Mouse (Mus musculus): ENCODE data around the gene Gprin2. TPM values are rescaled to one million over a fixed set of nuclear protein-coding genes. Genes with fewer than 3 reads are reported as not detected.

Gene Gprin2
- total RNA-seq (2021) = under 1 TPM; 0.50 to 0.52 TPM
- long read RNA-seq, experiment 1, partial matches to known transcripts = 0 of 3 reads
- long read RNA-seq, experiment 1, other reads (novel, unspliced or antisense) = 2 of 3 reads
- long read RNA-seq, experiment 2 = 0 reads

GRCm38 (mm10) chr14:34201231-34202035, at the start of gene Gprin2:
Gprin2 (minus strand) TSS chr14:34201653.
- peak; percentile 52 for DNase-seq

DNA sequence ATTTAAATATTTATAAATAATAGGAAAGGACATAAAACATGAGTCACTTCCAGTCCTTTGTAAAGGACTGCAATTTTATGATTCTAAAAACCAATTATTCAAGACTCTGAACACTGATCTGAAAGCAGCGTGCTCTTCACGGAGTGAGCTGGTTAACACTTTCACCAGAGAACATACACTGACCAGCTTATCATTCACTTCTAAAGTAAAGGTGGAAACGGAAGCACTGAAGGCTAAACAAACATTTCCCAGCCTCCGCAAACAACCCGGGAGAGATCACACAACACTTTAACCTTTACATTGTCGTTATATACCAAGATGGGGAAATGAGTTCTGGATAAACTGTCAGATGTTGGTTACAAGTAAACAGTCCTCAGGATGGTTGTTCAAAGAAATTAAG, 39.2 kb upstream of the Gprin2 start:
- no peak for DNase-seq

- no peak for DNase-seq
These were observed 38.8 kb upstream of the Gprin2 start for GRCm38 (mm10) chr14:34240263-34240662.

DNA sequence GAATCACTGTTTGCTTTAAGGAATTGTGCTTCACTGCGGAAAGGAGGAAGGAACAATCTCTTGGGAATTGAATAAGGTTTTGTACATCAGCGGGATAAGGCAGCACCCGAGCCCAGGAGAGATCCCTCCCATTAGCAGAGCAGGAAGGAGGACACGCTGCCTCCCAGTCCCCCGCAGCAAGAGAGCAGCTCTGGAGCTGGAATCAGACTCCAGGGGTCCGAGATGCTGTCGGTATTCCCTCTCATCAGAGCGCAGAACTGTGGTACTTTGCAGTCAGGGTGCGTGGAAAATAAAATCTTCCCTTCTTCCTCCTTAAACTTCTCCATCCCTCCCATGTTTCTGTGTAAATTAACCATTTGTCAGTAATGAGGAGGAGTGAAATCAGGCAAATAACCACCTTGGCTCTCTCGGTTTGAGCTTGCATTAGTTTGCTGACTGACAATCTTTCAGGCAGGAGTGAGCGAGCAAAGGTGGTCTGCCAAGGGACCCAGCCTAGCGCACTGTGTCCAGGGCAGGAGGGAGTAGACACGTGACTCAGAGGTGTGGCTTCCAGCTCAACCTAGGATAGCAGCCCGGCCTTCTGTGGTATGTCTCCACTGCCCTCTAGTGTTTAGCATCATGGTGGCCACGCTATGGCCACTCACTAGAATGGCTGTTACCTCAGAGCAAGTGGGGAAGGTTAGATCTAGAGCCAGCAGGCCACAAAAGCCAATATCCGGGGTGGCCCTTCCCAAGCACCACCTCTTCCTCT, 33.4 kb upstream of the Gprin2 start:
- DNase-seq = peak; percentile 54

DNA sequence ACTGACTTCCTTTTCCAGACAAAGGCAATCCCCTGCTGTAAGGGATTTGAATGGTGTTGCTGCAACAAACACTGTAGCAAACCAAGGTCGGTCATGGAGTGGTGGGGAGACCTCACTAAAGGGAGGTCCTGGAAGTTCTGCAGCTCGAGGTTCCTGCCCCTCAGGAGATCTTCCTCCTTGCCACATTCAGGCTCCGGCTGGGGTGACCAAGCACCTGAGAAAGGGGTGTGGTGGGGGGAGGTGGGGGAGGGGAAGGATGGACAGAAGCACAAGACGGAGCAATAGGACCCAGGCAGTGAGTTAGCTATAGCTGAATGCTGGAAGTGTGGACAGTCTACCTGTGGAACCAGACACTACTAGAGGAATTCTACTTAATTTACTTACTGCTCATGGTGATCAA, 32.4 kb upstream of the Gprin2 start:
- DNase-seq = no peak

GRCm38 (mm10) chr14:34232866-34233680, 31.6 kb upstream of the Gprin2 start:
- DNase-seq = no peak

- DNase-seq = no peak
These were observed 30.9 kb upstream of the Gprin2 start for GRCm38 (mm10) chr14:34232340-34232739.

- DNase-seq = no peak
These were observed 27.5 kb upstream of the Gprin2 start for GRCm38 (mm10) chr14:34228830-34229506.

DNA sequence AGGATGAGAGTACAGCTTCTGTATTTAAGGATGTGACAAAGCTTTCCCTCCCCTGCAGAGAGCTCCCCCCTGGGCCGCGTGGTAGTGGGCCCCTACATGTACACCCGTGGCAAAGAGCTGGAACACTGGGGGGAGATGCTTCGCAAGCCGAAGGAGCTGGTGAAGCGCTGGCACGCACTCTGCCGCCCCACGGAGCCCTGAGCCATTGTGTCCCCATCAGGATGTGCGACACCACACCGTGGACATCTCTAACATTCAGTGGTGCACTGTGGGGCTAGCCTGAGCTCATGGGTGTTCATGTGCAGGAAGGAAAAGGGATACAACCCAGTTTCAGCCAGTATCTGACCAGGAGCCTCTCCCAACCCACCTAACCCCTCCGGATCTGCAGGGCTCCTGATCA, 26.5 kb upstream of the Gprin2 start:
- no peak for DNase-seq

DNA sequence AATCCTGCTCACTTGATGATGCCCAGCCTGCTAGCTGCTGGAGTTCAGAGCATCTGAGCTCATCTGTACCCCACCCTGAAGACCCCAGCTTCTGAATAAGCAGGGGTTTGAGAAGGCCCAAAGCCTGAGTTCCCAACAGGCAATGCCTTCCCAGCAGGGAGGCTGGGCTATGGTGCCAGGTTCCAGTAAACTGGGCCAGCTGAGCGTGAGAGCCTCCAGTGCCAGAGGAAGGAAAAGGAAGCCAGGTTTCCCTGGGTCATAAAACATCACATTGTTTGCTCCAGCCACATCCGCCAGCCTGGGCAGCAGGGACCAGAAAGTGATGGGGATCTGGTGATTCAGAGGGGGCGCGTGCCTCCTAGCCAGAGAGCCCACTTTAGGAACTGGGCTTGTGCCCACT, 25.1 kb upstream of the Gprin2 start:
- no peak for DNase-seq

DNA sequence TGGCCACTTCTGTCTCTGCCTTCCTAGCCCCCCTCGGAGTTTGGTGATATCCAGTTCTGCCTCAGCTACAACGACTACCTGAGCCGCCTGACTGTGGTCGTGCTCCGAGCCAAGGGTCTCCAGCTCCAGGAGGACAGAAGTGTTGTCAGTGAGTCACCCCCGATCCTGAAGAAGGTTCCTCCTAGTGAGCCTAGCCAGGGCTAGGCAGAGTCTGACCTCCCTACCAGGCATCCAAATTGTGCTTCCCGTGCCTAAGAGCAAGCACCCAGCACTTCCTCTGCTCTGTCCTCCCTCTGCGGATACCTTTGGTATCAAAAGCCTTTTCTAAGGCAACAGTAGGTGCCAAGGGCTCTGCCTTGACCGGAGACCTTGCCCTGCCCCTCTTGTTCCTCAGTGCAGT, 24.5 kb upstream of the Gprin2 start:
- DNase-seq = no peak

GRCm38 (mm10) chr14:34223362-34223898, 22.0 kb upstream of the Gprin2 start:
- no peak for DNase-seq

DNA sequence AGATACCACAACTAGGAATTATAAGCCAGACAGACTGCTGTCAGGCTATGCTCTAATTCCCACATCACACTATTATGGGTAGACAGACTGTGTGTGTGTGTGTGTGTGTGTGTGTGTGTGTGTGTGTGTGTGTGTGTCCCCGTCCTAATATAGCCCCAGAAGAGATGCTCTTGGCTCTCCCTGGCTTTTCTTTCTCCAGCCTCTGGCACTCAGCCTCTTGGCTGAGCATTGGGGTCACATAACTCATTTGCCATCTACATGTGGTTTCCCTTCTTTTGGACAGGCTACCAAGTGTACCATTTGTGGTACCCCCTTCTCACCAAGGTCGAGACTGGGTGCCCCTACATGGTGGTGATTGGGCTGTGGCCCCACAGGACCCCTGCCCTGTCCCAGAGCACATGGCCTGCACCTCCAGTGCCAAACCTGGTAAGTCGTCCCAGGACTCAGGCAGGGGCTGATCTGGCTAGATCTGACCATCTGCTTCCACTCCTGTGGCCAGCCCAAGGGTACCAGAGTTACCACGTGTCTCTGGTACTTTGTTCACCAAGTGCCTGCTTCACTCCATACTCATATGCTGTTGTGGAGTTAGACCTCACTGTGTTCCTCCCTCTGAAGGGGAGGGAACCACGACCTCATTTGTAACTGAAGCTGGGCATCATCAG, 20.1 kb upstream of the Gprin2 start:
- DNase-seq = no peak

DNA sequence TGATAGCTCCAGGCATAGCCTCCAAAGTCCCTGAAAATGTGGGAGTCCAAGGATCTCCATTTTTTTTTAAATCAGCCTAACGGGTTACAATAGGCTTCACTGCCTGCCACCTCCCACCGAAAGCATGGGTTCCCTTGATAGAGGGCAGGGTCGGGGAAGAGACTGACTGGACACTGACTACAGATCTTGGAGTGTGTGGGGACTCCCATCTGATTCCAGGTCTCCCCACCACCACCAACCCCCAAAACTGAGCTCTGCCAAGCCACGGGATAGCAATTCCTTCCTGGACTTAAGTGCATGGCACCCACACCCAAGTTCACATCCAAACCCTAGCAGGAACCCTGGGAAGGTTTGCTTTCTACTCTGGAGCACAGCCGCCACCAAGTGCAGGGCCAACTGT, 19.0 kb upstream of the Gprin2 start:
- no peak for DNase-seq

- DNase-seq = peak; percentile 14
These were observed 18.3 kb upstream of the Gprin2 start for GRCm38 (mm10) chr14:34219786-34220198.

- DNase-seq = no peak
These were observed 17.8 kb upstream of the Gprin2 start, which contains the start of gene Syt15 for GRCm38 (mm10) chr14:34219295-34219694. Syt15 (plus strand) TSS chr14:34219595.

DNA sequence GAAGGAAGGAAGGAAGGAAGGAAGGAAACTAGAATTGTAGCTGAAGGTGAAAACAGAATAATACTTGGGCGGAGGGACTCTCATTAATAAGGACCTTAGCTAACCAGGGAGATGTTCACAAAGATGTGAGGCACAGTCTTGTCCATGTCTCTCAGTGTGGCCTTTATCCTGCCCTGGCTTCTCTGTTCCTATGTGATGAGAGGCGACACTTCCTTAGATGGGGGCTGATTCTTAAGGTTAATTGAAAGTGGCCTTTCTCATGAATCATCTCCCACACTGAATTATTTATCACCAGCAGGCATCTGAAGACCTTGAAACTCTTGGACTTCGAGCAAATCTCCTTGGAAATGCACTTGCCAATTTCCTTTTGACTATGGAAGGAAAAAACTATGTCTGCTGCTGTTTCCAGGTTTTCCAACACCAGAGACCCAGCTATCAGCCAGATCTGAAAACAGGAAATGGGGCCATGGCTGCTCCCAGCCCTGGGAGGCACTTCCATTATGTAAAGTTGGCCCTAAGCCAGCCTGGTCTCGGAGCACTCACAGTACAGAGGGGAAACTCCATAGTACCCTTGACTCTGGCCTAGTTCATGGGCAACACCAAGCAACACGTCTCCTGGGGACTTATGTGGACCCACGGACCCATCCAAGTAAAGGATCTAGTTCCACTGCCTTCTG, 14.1 kb upstream of the Gprin2 start:
- no peak for DNase-seq

DNA sequence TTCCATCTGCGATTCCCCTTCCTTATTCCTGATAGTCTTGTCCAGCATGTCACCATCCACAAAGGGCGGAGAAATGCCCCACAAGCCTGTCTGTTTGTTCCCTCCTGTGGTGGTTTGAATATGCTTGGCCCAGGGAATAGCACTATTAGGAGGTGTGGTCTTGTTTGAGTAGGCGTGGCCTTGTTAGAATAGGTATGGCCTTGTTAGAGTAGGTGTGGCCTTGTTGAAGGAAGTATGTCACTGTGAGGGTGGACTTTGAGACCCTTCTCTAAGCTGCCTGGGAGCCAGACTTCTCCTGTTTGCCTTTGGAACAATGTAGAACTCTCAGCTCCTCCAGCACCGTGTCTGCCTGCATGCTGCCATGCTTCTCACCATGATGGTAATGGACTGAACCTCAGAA, 8.5 kb upstream of the Gprin2 start:
- no peak for DNase-seq

DNA sequence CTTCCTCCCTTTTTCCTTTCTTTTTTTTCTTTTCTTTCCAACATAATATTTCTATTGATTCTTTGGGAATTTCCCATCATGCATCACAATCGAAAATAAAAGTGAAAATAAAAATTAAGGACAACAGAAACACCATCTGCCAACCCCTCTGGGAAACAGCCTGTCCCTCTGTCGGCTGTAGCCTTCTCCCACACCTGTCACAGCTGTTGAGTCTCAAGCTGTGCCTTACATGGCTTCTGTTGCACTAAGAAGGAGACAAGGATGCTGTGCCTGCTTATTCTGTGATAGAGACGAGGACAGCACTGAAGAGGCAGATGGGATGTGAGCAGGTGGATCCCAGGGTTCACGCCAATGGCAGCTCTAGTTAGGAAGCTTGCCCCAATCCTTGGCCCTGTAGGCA, 7.6 kb upstream of the Gprin2 start:
- no peak for DNase-seq

GRCm38 (mm10) chr14:34208651-34209050, 7.2 kb upstream of the Gprin2 start:
- DNase-seq = peak; percentile 51

Measured in gastrocnemius, postnatal 10 days (tissue).